Mouse (Mus musculus) testis, adult 2 months (tissue): Measurements from ENCODE around the gene Mlec.

Experiments
- CTCF ChIP-seq: fragments of 200-500 bp; IDR thresholded peaks from 2 replicates; pipeline ENCODE4 v1.5.1; 2012; ENCODE audit warnings: low read depth, mild to moderate bottlenecking, inconsistent platforms, low read length, moderate library complexity; ENCODE audit not compliant: control insufficient read depth, insufficient read depth, insufficient replicate concordance
- POLR2A ChIP-seq: fragments of 200-500 bp; IDR thresholded peaks from 2 replicates; pipeline ENCODE4 v1.6.1; 2012; ENCODE audit warnings: low read depth, mild to moderate bottlenecking, inconsistent platforms, low read length, moderate library complexity; ENCODE audit not compliant: control insufficient read depth

DNA sequence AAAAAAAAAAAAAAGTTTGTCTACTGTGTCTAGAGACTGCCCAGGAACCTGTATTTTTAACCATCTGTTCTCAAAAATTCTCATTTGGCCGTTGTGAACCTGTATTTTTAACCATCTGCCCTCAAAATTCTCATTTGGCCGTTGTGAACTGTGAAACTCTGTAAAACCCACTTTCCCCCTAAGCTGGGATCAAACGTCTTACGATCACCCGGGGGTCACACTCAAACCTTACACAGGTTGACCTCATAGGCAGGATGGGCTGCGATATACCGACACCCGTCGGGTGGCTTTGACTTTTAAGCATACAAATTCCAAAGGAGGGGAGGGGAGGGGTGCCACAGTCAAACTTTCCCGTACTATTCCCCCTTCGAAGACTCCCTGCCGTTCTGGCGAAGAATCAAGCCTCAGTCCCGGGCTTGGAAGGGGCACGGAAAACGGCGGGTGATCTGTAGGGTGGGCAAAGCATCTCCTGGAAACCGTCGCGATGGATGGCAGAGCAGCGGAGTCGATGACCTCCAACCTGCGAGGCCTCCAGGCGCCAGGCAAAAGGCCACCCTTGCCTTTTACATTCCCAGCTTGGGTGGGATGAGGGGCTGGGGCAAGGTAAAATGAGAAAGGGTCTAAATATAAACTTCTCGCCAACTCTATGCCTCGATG, 918 bp downstream of the Mlec start:
- TF ChIP-seq CTCF (no peak), POLR2A (no peak; the same call in 1 of the 2 replicates)
